Mouse (Mus musculus) hindbrain, embryonic 12.5 days (tissue): Measurements from ENCODE around the gene Mctp1. TPM values are rescaled to one million over a fixed set of nuclear protein-coding genes. Genes with fewer than 3 reads are reported as not detected.
"Not testable (repeated sequence)": the region's sequence is repeated elsewhere in the genome, so short reads cannot be mapped to it uniquely, and the experiment has no call there.

Source experiments
- ATAC-seq: fragments of 200-750 bp; cut with Nextera tagmentation; 2 replicates; pipeline ENCODE4 v1.8.0; 2017; ENCODE audit warnings: moderate TSS enrichment; ENCODE audit not compliant: low FRiP score
- H3K27ac ChIP-seq: fragments of 300-500 bp; sonication (generic); 2 replicates; pipeline ENCODE4 v1.5.1; 2016; ENCODE audit warnings: mild to moderate bottlenecking
- H3K27me3 ChIP-seq: fragments of 300-500 bp; sonication (generic); 2 replicates; pipeline ENCODE4 v1.6.1; 2016; ENCODE audit warnings: mild to moderate bottlenecking
- H3K36me3 ChIP-seq: fragments of 300-500 bp; sonication (generic); 2 replicates; pipeline ENCODE4 v1.6.1; 2016; ENCODE audit warnings: mild to moderate bottlenecking
- H3K4me1 ChIP-seq: fragments of 300-500 bp; sonication (generic); 2 replicates; pipeline ENCODE4 v1.6.1; 2016
- H3K4me2 ChIP-seq: fragments of 300-500 bp; sonication (generic); replicated peaks from 2 replicates; pipeline ENCODE4 v1.6.1; 2016; ENCODE audit warnings: mild to moderate bottlenecking
- H3K4me3 ChIP-seq: fragments of 300-500 bp; sonication (generic); 2 replicates; pipeline ENCODE4 v1.5.1; 2016; ENCODE audit warnings: mild to moderate bottlenecking
- H3K9ac ChIP-seq: fragments of 300-500 bp; sonication (generic); 2 replicates; pipeline ENCODE4 v1.6.1; 2016; ENCODE audit warnings: mild to moderate bottlenecking, moderate library complexity
- H3K9me3 ChIP-seq: fragments of 300-500 bp; sonication (generic); replicated peaks from 2 replicates; pipeline ENCODE4 v1.6.1; 2016; ENCODE audit warnings: mild to moderate bottlenecking
- WGBS: fragments of 180-500 bp; shearing (Covaris S2); methylation state at CpG from one replicate; pipeline ENCODE4 v1.1.7; 2016; 5-methylcytosine and 5-hydroxymethylcytosine counted together
- polyA plus RNA-seq: library from polyadenylated mRNA; unstranded; fragments of >200 nt; fragmentation: Nextera tagmentation; extraction: Ambion mirVana; gene quantifications from 2 replicates; pipeline ENCODE4 v1.2.1, GENCODE M21; 2016

Gene Mctp1
- polyA plus RNA-seq, 1 experiment from 2014 or later, result 3.6 TPM

- Histone ChIP-seq H3K27ac (no peak overlapping the region), H3K4me1 (no peaks in the 10 kb centered on the region), H3K9me3 (no peaks in the 10 kb centered on the region), H3K9ac (no peak overlapping the region), H3K4me3 (no peak overlapping the region), H3K36me3 (no peaks in the 10 kb centered on the region), H3K4me2 (no peak overlapping the region), H3K27me3 (no peaks in the 10 kb centered on the region)
- ATAC-seq, result no peak
- WGBS, result 46% methylated on average over 5 of the region's 5 CpGs
These were observed 195.1 kb downstream of the Mctp1 start for GRCm38 (mm10) chr13:76579414-76579813.

DNA sequence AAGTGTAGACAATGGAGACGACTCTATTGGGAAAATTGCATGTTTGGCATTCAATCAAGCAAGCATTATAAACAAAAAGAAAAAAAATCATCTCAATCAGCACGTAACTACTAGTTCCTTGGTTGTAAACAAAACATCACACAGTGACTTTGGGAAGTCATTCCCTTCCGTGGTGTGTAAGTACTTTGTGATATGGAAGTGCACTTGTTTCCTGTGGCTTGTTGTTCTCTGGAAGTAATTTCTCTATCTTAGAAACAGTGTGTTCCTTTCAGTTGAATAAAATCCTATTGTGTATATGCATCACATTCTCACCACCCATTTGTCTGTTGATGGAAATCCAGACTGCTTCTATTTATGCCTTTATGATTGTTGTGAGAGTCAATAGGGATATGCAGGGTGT lies 201.1 kb downstream of the Mctp1 start:
- ATAC-seq, result no peak
- H3K4me2 ChIP-seq, result no peak overlapping the region
- no peaks in the 10 kb centered on the region for H3K9me3 ChIP-seq
- no peak overlapping the region for H3K27ac ChIP-seq
- H3K9ac ChIP-seq, result no peak overlapping the region
- H3K4me3 ChIP-seq, result no peak overlapping the region
- H3K36me3 ChIP-seq, result no peaks in the 10 kb centered on the region
- no peaks in the 10 kb centered on the region for H3K4me1 ChIP-seq
- 85% methylated on average over 3 of the region's 3 CpGs for WGBS
- no peaks in the 10 kb centered on the region for H3K27me3 ChIP-seq

DNA sequence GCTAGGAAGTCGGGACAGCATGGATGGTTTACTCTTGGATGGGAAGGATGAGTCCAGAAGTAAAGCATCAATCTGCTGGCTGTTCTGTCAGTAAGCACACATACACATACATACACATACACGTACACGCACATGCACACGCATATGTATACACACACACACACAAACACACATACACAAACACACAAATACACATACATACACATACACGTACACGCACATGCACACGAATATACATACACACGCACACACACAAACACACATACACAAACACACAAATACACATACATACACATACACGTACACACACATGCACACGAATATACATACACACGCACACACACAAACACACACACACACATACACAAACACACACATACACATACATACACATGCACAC lies 206.4 kb downstream of the Mctp1 start:
- not testable (repeated sequence) for H3K4me3 ChIP-seq, H3K9me3 ChIP-seq, H3K9ac ChIP-seq, H3K36me3 ChIP-seq, H3K27me3 ChIP-seq, H3K4me2 ChIP-seq, H3K4me1 ChIP-seq, H3K27ac ChIP-seq
- WGBS, result 87% methylated on average over 11 of the region's 11 CpGs
- peak; percentile 54; the same call in 1 of the 2 replicates for ATAC-seq

DNA sequence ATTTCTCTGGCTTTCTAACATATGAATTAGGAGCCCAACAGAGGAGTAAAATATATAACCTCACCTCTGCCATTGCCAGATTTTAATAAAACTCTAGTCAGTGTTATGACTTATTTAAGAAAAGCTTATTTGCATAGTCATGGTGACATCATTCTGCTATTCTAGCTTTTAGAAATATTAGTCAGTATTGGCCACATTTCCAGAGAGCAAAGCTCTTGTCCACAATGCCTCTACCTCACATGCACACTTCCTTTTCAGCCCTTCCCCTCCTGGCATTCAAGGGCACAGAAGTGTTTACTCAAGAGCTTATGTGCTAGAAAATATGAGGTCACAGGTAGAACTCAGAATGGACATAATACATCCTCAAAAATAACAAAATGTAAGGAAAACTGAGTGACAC lies 206.9 kb downstream of the Mctp1 start:
- no peak overlapping the region for H3K4me2 ChIP-seq
- H3K9ac ChIP-seq, result no peak overlapping the region
- no peaks in the 10 kb centered on the region for H3K27me3 ChIP-seq
- H3K4me3 ChIP-seq, result no peak overlapping the region
- ATAC-seq, result no peak
- no peaks in the 10 kb centered on the region for H3K9me3 ChIP-seq
- H3K4me1 ChIP-seq, result no peaks in the 10 kb centered on the region
- no peaks in the 10 kb centered on the region for H3K36me3 ChIP-seq
- no peak overlapping the region for H3K27ac ChIP-seq

DNA sequence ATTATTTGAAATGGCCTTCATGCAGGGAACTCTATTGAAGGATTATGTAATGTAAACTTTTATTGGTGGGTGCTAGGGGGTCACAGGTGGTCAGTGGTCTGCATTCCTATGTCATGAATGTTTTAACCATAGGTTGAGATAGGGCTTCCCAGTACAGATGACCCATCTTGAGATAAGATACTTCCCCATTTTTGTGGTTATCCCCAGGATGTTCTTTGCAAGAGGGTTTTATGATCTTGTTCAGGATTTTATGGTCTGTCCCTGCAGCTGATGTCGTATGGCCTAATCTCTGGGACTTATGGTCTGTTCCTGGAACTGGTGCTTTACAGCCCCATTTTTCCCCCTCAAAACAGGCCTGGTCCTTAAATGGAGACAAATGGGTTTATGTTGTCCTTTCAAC lies 207.4 kb downstream of the Mctp1 start:
- WGBS, result 94% methylated on average over 1 of the region's 1 CpGs
- no peak overlapping the region for H3K27ac ChIP-seq
- no peak for ATAC-seq
- H3K27me3 ChIP-seq, result no peaks in the 10 kb centered on the region
- H3K4me3 ChIP-seq, result no peak overlapping the region
- no peaks in the 10 kb centered on the region for H3K9me3 ChIP-seq
- no peak overlapping the region for H3K9ac ChIP-seq
- no peaks in the 10 kb centered on the region for H3K4me1 ChIP-seq
- H3K4me2 ChIP-seq, result no peak overlapping the region
- H3K36me3 ChIP-seq, result no peaks in the 10 kb centered on the region

GRCm38 (mm10) chr13:76592908-76593307 lies 208.6 kb downstream of the Mctp1 start:
- Histone ChIP-seq H3K4me3 (no peak overlapping the region), H3K9me3 (no peaks in the 10 kb centered on the region), H3K4me2 (no peak overlapping the region), H3K36me3 (no peaks in the 10 kb centered on the region), H3K4me1 (no peaks in the 10 kb centered on the region), H3K27ac (no peak overlapping the region), H3K9ac (no peak overlapping the region), H3K27me3 (no peaks in the 10 kb centered on the region)
- 87% methylated on average over 2 of the region's 2 CpGs for WGBS
- ATAC-seq, result no peak

- Histone ChIP-seq H3K4me1 (no peaks in the 10 kb centered on the region), H3K4me3 (no peak overlapping the region), H3K4me2 (no peak overlapping the region), H3K9me3 (no peaks in the 10 kb centered on the region), H3K27ac (no peak overlapping the region), H3K27me3 (no peaks in the 10 kb centered on the region), H3K36me3 (no peaks in the 10 kb centered on the region), H3K9ac (no peak overlapping the region)
- WGBS, result 60% methylated on average over 7 of the region's 7 CpGs
- ATAC-seq, result no peak
These were observed 212.7 kb downstream of the Mctp1 start for GRCm38 (mm10) chr13:76597005-76597404.

DNA sequence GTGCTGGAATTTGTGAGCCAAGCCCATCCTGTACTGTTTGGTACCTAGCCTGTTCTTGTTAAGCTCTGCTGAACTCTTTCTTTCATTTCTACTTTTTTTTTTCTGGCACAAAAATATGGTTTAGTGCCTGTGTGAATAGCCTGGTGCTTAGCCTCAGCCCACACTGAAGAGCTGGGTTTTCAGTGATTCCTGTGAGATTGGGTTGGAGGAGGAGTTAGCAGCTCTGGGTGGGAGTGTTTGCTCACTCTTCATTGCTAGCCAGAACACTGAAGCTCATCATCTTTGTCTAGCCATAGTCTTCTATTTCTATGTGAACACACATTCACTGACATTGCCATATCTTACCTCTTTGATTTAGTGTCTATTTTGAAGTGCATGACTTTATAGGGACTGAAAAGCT lies 225.1 kb downstream of the Mctp1 start:
- ATAC-seq, result no peak
- no peak overlapping the region for H3K9ac ChIP-seq
- no peaks in the 10 kb centered on the region for H3K27me3 ChIP-seq
- H3K4me2 ChIP-seq, result no peak overlapping the region
- H3K36me3 ChIP-seq, result no peaks in the 10 kb centered on the region
- H3K27ac ChIP-seq, result no peak overlapping the region
- H3K9me3 ChIP-seq, result no peaks in the 10 kb centered on the region
- H3K4me1 ChIP-seq, result no peaks in the 10 kb centered on the region
- H3K4me3 ChIP-seq, result no peak overlapping the region

- Histone ChIP-seq H3K4me2 (no peak overlapping the region), H3K27me3 (no peaks in the 10 kb centered on the region), H3K9me3 (no peaks in the 10 kb centered on the region), H3K36me3 (no peaks in the 10 kb centered on the region), H3K4me1 (no peaks in the 10 kb centered on the region), H3K9ac (no peak overlapping the region), H3K4me3 (no peak overlapping the region), H3K27ac (no peak overlapping the region)
- no peak for ATAC-seq
- 70% methylated on average over 2 of the region's 2 CpGs for WGBS
These were observed 227.2 kb downstream of the Mctp1 start for GRCm38 (mm10) chr13:76611499-76611898.

- no peak overlapping the region for H3K4me2 ChIP-seq
- H3K27me3 ChIP-seq, result no peaks in the 10 kb centered on the region
- no peak for ATAC-seq
- H3K4me3 ChIP-seq, result no peak overlapping the region
- H3K36me3 ChIP-seq, result no peaks in the 10 kb centered on the region
- no peak overlapping the region for H3K27ac ChIP-seq
- H3K9me3 ChIP-seq, result no peaks in the 10 kb centered on the region
- no peak overlapping the region for H3K9ac ChIP-seq
- no peaks in the 10 kb centered on the region for H3K4me1 ChIP-seq
These were observed 235.8 kb downstream of the Mctp1 start for GRCm38 (mm10) chr13:76620111-76620510.

DNA sequence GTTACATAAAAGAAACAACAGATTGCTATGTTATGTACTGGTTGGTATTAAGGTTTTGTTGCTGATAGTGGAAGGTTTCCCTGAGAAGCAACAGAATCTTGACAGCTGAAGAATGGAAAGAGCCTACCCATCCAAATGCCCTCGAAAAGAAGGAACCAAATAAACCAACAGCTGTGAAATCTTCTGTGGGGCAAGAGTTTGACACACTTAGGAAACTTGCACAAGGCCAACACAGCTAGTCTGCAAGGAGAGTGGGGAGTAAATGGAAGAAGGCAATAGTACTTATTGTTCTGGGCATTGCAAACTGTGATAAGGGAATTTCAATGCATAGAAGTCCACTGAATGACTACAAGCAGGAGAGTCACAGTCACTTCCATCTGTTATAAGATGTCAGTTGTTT lies 236.2 kb downstream of the Mctp1 start:
- Histone ChIP-seq H3K9me3 (no peaks in the 10 kb centered on the region), H3K27ac (no peak overlapping the region), H3K27me3 (no peaks in the 10 kb centered on the region), H3K9ac (no peak overlapping the region), H3K36me3 (no peaks in the 10 kb centered on the region), H3K4me1 (no peaks in the 10 kb centered on the region), H3K4me2 (no peak overlapping the region), H3K4me3 (no peak overlapping the region)
- no peak for ATAC-seq
- WGBS, result 73% methylated on average over 1 of the region's 1 CpGs

DNA sequence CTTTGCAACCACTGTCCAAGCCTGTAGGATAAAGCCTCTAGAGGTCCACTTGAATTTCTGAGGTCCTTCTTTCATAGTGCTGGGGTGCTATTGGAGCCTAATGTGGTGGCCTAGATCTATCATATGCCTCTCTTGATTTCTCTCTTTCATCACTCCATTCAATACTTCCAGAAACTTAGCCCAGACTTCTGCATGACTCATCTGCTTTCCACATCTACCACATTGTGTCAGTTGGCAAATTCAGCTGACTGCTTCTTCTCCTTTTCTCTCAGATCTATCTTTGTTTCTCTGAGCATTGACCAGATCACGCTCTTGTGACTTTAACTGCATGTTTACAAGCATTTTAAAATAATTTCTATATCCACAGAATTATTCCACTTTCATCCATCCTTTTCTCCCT lies 249.4 kb downstream of the Mctp1 start:
- no peak overlapping the region for H3K9ac ChIP-seq
- no peaks in the 10 kb centered on the region for H3K27me3 ChIP-seq
- H3K36me3 ChIP-seq, result no peaks in the 10 kb centered on the region
- no peak overlapping the region for H3K4me2 ChIP-seq
- H3K27ac ChIP-seq, result no peak overlapping the region
- no peak for ATAC-seq
- no peaks in the 10 kb centered on the region for H3K4me1 ChIP-seq
- 90% methylated on average over 1 of the region's 1 CpGs for WGBS
- no peaks in the 10 kb centered on the region for H3K9me3 ChIP-seq
- no peak overlapping the region for H3K4me3 ChIP-seq

- no peak for ATAC-seq
These were observed 253.9 kb downstream of the Mctp1 start for GRCm38 (mm10) chr13:76638282-76638681.

GRCm38 (mm10) chr13:76659523-76659922 lies 275.2 kb downstream of the Mctp1 start:
- no peaks in the 10 kb centered on the region for H3K27me3 ChIP-seq
- no peak overlapping the region for H3K27ac ChIP-seq
- no peak overlapping the region for H3K4me3 ChIP-seq
- H3K9ac ChIP-seq, result no peak overlapping the region
- H3K4me1 ChIP-seq, result no peaks in the 10 kb centered on the region
- H3K4me2 ChIP-seq, result no peak overlapping the region
- no peaks in the 10 kb centered on the region for H3K36me3 ChIP-seq
- no peaks in the 10 kb centered on the region for H3K9me3 ChIP-seq
- ATAC-seq, result no peak

More at GRCm38 (mm10) chr13:76638282-76638681, 253.9 kb downstream of the Mctp1 start:
- no peak overlapping the region for H3K4me2 ChIP-seq
- no peaks in the 10 kb centered on the region for H3K27me3 ChIP-seq
- no peak overlapping the region for H3K9ac ChIP-seq
- no peak overlapping the region for H3K4me3 ChIP-seq
- H3K9me3 ChIP-seq, result no peaks in the 10 kb centered on the region
- H3K4me1 ChIP-seq, result no peaks in the 10 kb centered on the region
- H3K36me3 ChIP-seq, result no peaks in the 10 kb centered on the region
- WGBS, result 85% methylated on average over 2 of the region's 2 CpGs
- no peak overlapping the region for H3K27ac ChIP-seq
